Mouse (Mus musculus) Patski (cell line): ENCODE measurements around the gene Mrpl23. TPM values are rescaled to one million over a fixed set of nuclear protein-coding genes. Genes with fewer than 3 reads are reported as not detected.

Experiments
- ATAC-seq: fragments of 100-300 bp; one replicate; pipeline ENCODE4 v1.8.0; 2021
- CTCF ChIA-PET: fragments of 350-600 bp; sonication (Branson Sonifier 250); formaldehyde crosslinking; loops from one replicate; lab custom pipeline; 2022; ENCODE audit warnings: inconsistent platforms; lab: Charles Lee
- POLR2A ChIA-PET: fragments of 350-600 bp; sonication (Branson Sonifier 250); formaldehyde crosslinking; loops from one replicate; lab custom pipeline; 2022; ENCODE audit warnings: antibody characterized with exemption, inconsistent platforms; lab: Charles Lee
- DNase-seq: peaks from one replicate; pipeline ENCODE4 v3.0.0-alpha.2; 2011; ENCODE audit warnings: low read depth, low spot score
- H3K27me3 ChIP-seq: fragments of 371-371 bp; one replicate; pipeline ENCODE4 v1.5.1; 2021
- CTCF ChIP-seq: fragments of 100-300 bp; IDR thresholded peaks from one replicate; pipeline ENCODE4 v1.5.1; 2021
- in situ Hi-C: fragments of 300-500 bp; cut with MboI; formaldehyde crosslinking; loops from 3 replicates; pipeline ENCODE4 v1.11.1; 2018; ENCODE audit warnings: low pct_unique_long_range_greater_than_20kb, mixed read lengths
- polyA plus RNA-seq: library from polyadenylated mRNA; unstranded; gene quantifications from one replicate; pipeline ENCODE4 v1.2.3, GENCODE M21; 2021

The Mrpl23 gene
- polyA plus RNA-seq, 1 experiment from 2014 or later: 6.9 TPM

DNA sequence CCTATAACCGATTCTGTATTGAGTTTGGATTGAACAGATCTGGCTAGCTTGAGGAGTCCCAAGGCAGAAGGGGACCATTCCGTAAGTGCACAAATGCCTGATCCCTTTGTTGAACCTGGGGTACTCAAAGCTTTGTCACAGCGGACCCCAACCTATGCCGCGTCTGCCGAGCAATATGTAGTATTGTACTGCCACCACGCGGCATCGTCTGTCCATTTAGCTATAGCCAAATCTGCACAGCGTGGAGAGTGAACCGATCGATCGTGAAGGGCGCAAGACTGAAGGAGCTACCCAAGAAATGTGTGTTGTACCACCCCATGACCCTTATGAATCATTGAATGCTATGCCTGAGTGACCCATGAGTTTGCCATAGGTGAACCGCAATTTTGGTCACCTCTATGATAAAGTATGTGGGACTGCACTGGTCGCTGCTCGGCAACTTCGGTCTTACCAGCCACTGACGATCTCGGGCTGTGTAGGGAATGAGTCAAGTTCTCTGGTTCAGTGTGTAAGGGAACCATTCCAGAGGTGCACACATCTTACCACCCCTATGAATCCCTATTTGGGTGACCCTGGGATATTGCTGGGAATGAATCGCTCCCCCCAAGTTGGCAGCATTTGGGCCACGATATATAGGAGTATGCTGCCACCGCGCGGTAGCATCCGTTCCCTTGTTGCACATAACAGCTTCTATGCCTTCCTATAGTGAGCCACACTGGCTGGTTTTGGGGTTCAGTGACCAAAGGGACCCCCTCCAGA, 47.8 kb downstream of the Mrpl23 start:
- ChIA-PET CTCF (interaction anchor here (0.6 to 2.0 kb wide), 15 partner anchors 10 to 264 kb away, joined by 3 to 10 read pairs (median 4); no protein-coding TSS in a partner anchor), POLR2A (no interaction called here)
- DNase-seq (no peak), ATAC-seq (no peak)
- TF ChIP-seq CTCF: peak; percentile 52
- H3K27me3 ChIP-seq: peaks cover 10% of the 10 kb centered on the region
- in situ Hi-C loops: loop anchor here (5.0 kb wide), 1 partner anchor 268 kb away; no protein-coding TSS in a partner anchor

DNA sequence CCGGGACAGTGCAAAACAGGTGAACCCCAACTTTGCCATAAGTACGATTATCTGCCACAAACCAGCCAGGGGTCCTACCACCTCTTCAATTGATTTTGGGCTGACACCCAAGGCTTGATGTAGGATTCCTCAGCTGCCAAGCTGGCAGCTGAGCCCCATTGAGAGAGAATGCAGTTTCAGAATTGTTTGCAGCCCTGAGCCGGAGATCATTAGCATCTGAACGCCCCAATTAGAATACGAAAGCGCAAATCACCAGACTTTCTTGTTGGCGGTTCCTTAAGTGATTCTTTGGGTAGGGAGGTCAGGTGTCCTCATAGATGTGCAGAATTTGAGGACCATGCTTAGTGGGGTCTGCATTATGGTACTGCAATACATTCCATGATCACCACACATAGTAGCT, 48.7 kb downstream of the Mrpl23 start:
- ATAC-seq (no peak), DNase-seq (no peak)
- no peak for TF ChIP-seq CTCF
- in situ Hi-C loops: loop anchor here (5.0 kb wide), 1 partner anchor 269 kb away; no protein-coding TSS in a partner anchor
- peaks cover 10% of the 10 kb centered on the region for H3K27me3 ChIP-seq
- ChIA-PET POLR2A (no interaction called here), CTCF (interaction anchor here (1.2 to 2.0 kb wide), 8 partner anchors 19 to 265 kb away, joined by 3 to 7 read pairs (median 4); no protein-coding TSS in a partner anchor)

DNA sequence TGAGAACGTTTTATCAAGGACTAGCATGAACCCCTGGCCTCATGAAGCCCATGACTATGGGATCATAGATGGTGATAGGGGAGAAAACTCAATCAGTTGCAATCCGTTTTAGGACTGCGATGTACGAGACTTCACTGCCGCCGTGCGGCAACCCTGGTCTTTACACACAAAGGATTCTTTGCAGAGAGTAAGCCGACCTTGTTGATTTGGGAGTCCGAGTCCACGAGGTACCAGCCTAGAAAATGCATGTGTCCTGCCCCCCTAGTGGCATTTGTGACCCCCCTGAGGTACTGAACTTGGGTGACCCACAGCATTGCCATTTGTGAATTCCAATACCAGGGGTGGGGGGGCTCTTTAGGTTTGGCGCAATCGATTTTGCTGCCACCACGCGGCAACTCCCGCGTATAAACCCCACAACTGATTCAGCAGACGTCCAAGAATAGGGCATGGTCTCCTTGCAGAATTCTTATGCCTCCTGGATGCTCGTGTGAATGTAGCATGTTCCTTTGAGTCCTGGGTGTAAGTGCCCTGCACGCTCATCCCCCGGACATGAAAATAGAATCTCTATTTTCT, 49.3 kb downstream of the Mrpl23 start:
- ChIA-PET POLR2A (no interaction called here), CTCF (interaction anchor here (1.6 to 2.0 kb wide), 3 partner anchors 246 to 263 kb away, joined by 4 to 5 read pairs (median 5); no protein-coding TSS in a partner anchor)
- in situ Hi-C loops: loop anchor here (5.0 kb wide), 1 partner anchor 269 kb away; no protein-coding TSS in a partner anchor
- TF ChIP-seq CTCF: peak; percentile 63
- no peak for DNase-seq
- peaks cover 10% of the 10 kb centered on the region for H3K27me3 ChIP-seq
- no peak for ATAC-seq

DNA sequence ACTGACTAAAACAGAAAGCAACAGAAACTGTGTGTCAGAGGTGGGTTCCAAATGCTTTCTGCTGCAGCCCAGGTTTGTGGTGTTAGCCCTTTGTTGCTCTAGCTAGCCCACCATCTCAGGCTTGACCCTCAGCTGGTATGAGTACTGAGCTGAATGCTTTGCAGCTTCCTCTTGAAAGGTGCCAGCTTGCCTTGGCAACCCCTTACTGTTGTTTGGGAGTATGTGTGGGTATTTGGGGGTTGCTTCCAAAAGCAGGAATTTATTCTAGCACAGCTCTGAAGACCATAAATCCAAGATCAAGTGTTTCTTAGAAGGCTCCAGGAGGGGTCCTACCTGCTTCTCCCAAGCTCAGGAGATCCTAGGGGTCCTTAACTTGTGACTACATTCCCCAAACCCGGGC, 52.4 kb downstream of the Mrpl23 start:
- ATAC-seq (no peak), DNase-seq (no peak)
- in situ Hi-C loops: loop anchor here (5.0 kb wide), 1 partner anchor 273 kb away; no protein-coding TSS in a partner anchor
- TF ChIP-seq CTCF: no peak
- POLR2A ChIA-PET: no interaction called here
- CTCF ChIA-PET: no interaction called here
- H3K27me3 ChIP-seq: peaks cover 10% of the 10 kb centered on the region

DNA sequence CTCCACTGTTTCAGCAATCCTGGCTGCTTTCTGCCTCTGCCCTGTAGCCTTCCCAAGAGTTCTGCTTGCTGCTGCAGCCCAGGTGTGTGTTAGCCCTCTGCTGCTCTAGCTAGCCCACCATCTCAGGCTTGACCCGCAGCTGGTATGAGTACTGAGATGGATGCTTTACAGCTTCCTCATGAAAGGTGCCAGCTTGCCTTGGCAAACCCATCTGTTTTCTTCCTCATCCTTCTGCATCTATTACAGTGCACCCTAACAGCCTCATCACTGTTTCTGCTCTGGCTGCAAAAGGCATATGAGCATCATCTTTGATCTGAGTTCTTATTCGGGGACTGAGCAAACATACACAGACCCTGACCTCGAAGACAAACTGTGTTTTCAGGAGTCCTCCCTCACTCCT, 53.4 kb downstream of the Mrpl23 start:
- POLR2A ChIA-PET: no interaction called here

DNA sequence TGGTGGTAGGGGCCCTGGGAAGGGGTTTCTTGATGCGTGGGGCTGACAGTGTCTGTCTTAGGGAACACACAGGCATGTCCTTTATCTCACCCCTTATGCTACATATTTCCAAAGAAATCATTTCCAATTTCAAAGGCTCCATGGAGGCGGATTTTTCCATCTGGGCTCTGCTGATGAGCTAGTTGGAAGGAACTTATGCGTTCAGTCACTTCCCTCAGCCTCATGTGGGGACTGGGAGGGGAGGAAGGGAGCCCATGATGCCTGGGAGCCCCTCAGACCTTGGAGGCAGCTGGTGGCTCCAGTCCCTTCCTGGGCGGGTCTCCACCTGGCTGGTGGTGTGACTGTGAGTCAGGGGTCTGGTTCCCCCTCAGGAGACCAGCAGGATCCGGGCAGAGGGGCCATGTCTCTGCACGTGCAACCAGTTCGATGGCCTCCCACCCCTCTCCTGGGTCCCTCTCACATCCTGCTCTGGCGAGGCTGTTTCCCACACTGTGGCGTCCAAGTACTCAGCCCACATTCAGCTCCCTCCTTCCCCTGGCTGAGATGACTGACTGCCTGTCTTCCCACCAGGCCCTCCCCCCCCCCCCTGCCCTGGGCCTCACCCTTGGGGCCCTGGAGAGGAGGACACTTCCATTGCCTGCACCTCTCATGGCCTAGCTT, 55.9 kb downstream of the Mrpl23 start:
- ChIA-PET CTCF (no interaction called here), POLR2A (interaction anchor here (0.6 kb wide), 1 partner anchor 923 kb away, joined by 4 read pairs; no protein-coding TSS in a partner anchor)
- in situ Hi-C loops: no loop called here
- DNase-seq (no peak), ATAC-seq (no peak)
- TF ChIP-seq CTCF: no peak
- H3K27me3 ChIP-seq: peaks cover 11% of the 10 kb centered on the region

More for the DNA sequence above, 53.4 kb downstream of the Mrpl23 start:
- H3K27me3 ChIP-seq: peaks cover 10% of the 10 kb centered on the region
- TF ChIP-seq CTCF: no peak
- in situ Hi-C loops: no loop called here
- ATAC-seq (no peak), DNase-seq (no peak)
- CTCF ChIA-PET: no interaction called here

Other genes with a start within 250 kb of the Mrpl23 start
- not detected for gene Krtap5-1, start 235.6 kb upstream of the Mrpl23 start, polyA plus RNA-seq
- gene Krtap5-4, start 229.1 kb upstream of the Mrpl23 start, polyA plus RNA-seq: not detected
- 325 TPM for gene Ifitm10, start 158.9 kb upstream of the Mrpl23 start, polyA plus RNA-seq
- 1,155 TPM for gene Gm49369, start 150.0 kb upstream of the Mrpl23 start, polyA plus RNA-seq
- 3,389 TPM for gene Ctsd, start 144.6 kb upstream of the Mrpl23 start, polyA plus RNA-seq
- gene Syt8, start 97.8 kb upstream of the Mrpl23 start, polyA plus RNA-seq: 11.5 TPM
- 1.5 TPM for gene Tnni2, start 90.9 kb upstream of the Mrpl23 start, polyA plus RNA-seq
- gene Lsp1, start 71.9 kb upstream of the Mrpl23 start, polyA plus RNA-seq: 15.5 TPM
- gene Tnnt3, start 33.9 kb upstream of the Mrpl23 start, polyA plus RNA-seq: 0.22 TPM
- gene Igf2, start 134.1 kb downstream of the Mrpl23 start, polyA plus RNA-seq: 0.13 TPM
- gene Gm49394, start 137.3 kb downstream of the Mrpl23 start, polyA plus RNA-seq: not detected
- gene Ins2, start 210.7 kb downstream of the Mrpl23 start, polyA plus RNA-seq: not detected